ENCODE assay signal across 12 mouse cellular contexts in the genomic region with DNA sequence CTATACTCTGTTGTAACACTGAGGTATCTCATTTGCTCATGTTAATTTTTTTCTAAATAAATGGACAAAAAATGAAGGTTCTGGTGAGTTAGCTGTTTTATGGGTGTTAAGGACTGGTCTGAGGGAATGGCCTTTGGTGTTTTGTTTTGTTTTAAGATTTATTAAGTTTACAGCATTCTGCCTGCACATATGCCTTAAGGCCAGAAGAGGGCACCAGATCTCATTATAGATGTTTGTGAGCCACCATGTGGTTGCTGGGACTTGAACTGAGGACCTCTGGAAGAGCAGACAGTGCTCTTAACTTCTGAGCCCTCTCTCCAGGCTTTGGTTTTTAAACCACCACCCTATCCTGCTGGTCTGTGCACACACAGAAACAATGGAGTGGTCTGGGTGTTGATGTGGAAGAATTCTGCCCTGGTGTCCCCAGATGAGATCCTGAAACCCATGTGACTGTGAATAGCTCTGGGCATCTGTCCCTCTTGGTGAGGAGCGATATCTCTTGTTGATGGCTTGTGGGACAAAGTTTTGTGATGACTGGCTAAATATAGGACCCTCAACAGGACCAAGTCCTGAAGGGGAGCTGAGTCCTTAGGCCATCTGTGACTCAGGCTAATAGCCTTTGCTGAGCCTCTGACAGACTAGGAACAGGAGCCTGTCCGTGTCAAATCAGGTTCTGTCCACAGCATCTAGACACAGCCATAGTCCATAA. TPM values are rescaled to one million over a fixed set of nuclear protein-coding genes. Genes with fewer than 3 reads are reported as not detected.
DNase-seq lines count a peak whose midpoint lies in the region; ATAC-seq and TF ChIP-seq lines count a peak whose summit lies in the region.
"Had no signal": no experiment of that assay in that cellular context is flagged by ENCODE, and none has a peak within 500 bp of the region (broad histone marks: within the 10 kb centered on the region; RNA-seq: fewer than 3 reads in every experiment).

No protein-coding gene starts in this region.

- 90% methylated on average over 2 of the region's 2 CpGs for WGBS in midbrain, embryonic 16.5 days

- no peaks in the 10 kb centered on the region for H3K27me3 ChIP-seq in midbrain, embryonic 16.5 days (ENCODE audit: control insufficient read depth, insufficient read depth, low read depth, low read length)
- H3K27me3 ChIP-seq: forebrain, embryonic 15.5 days; liver, embryonic 15.5 days had no signal

- H3K9me3 ChIP-seq in midbrain, embryonic 16.5 days (replicated peaks; ENCODE audit: control insufficient read depth, low read length, poor library complexity, severe bottlenecking): no peaks in the 10 kb centered on the region
- H3K9me3 ChIP-seq: forebrain, embryonic 15.5 days; liver, embryonic 15.5 days had no signal

- DNase-seq in layer of hippocampus, adult 2 months (ENCODE audit: low spot score in 2 of 2): no peak
- DNase-seq in layer of hippocampus, postnatal 25 days (ENCODE audit: extremely low spot score in 1 of 2, low spot score in 1 of 2): no peak
- DNase-seq in CD4-positive helper T cell, adult 2 months (ENCODE audit: low read depth, low spot score): peak; percentile 19
- DNase-seq in T-cell, adult 2 months (ENCODE audit: low spot score): peak; percentile 8
- DNase-seq in induced T-regulatory cell, adult 2 months (ENCODE audit: low read depth): peak; percentile 50
- no peak for DNase-seq in thymus, postnatal 10 days (ENCODE audit: low spot score in 2 of 2)
- DNase-seq in left cerebral cortex, adult 18-20 months (ENCODE audit: low spot score in 2 of 2): no peak
- DNase-seq: cerebellum, adult 8-10 months; kidney, adult 18-20 months had no signal

- ATAC-seq in midbrain, embryonic 16.5 days: no peak; the same call in 1 of the 2 replicates
- ATAC-seq: forebrain, embryonic 15.5 days had no signal

- TF ChIP-seq CTCF in layer of hippocampus, adult 2 months (conservative IDR thresholded peaks at IDR 0.05): peak; percentile 76

- no peak overlapping the region for H3K9ac ChIP-seq in midbrain, embryonic 16.5 days (ENCODE audit: low read depth, low read length)
- H3K9ac ChIP-seq: forebrain, embryonic 15.5 days; liver, embryonic 15.5 days had no signal

- no peak overlapping the region for H3K4me2 ChIP-seq in midbrain, embryonic 16.5 days (ENCODE audit: low read length)
- H3K4me2 ChIP-seq: forebrain, embryonic 15.5 days; liver, embryonic 15.5 days had no signal

- no peak overlapping the region for H3K27ac ChIP-seq in layer of hippocampus, adult 2 months
- H3K27ac ChIP-seq in midbrain, embryonic 16.5 days (ENCODE audit: low read length): no peak overlapping the region
- H3K27ac ChIP-seq: liver, embryonic 15.5 days had no signal

- no peaks in the 10 kb centered on the region for H3K4me1 ChIP-seq in midbrain, embryonic 16.5 days (ENCODE audit: control insufficient read depth, insufficient read depth, low read length)
- H3K4me1 ChIP-seq: forebrain, embryonic 15.5 days had no signal

- H3K36me3 ChIP-seq in midbrain, embryonic 16.5 days (ENCODE audit: control insufficient read depth, insufficient read depth, low read length): peaks cover 19% of the 10 kb centered on the region

- H3K4me3 ChIP-seq in layer of hippocampus, adult 2 months: no peak overlapping the region
- no peak overlapping the region for H3K4me3 ChIP-seq in midbrain, embryonic 16.5 days (ENCODE audit: low read depth, low read length)
- H3K4me3 ChIP-seq: forebrain, embryonic 15.5 days; liver, embryonic 15.5 days had no signal

RNA-seq across cellular contexts. Expression of gene Ppif, which starts 27.1 kb away (rescaled TPM):
- 10 to 100 TPM; 27.4 to 34.2 TPM for total RNA-seq in layer of hippocampus, adult 2 months (2021)
- 10 to 100 TPM; 26.0 to 27.7 TPM for total RNA-seq in layer of hippocampus, postnatal 25 days (2021)
- polyA plus RNA-seq in midbrain, embryonic 16.5 days (2015; fragmentation: Nextera tagmentation; extraction: Ambion mirVana): 29.6 and 40.3 TPM in 2 replicates
- 10 to 100 TPM; 25.4 to 25.6 TPM for total RNA-seq in left cerebral cortex, adult 18-20 months (2021)

Comparison
In these comparisons a context has a peak if more than half of its experiments do, and no peak if none do; other contexts are left out.
1. DNase-seq: peak in CD4-positive helper T cell, adult 2 months (single experiment), T-cell, adult 2 months (single experiment) and induced T-regulatory cell, adult 2 months (single experiment); none in layer of hippocampus, adult 2 months (0 of 2), layer of hippocampus, postnatal 25 days (0 of 2), thymus, postnatal 10 days (0 of 2) and left cerebral cortex, adult 18-20 months (0 of 2).